Mouse (Mus musculus) G1E (cell line): ENCODE results near the gene Gm826.

Source experiments
- CTCF ChIP-seq: IDR thresholded peaks from 2 replicates; pipeline ENCODE4 v1.5.1; 2012; ENCODE audit warnings: low read depth, low read length, inconsistent platforms, mixed read lengths
- TAL1 ChIP-seq: conservative IDR thresholded peaks from 2 replicates; pipeline ENCODE4 v1.6.1; 2012; ENCODE audit warnings: low read depth, low read length, inconsistent platforms, mixed read lengths

- TF ChIP-seq TAL1: no peak
- TF ChIP-seq CTCF: no peak
Measured at GRCm38 (mm10) chr2:160318255-160318654, 15.7 kb downstream of the Gm826 start.
